ENCODE assay signal across 29 mouse cellular contexts in the genomic region with DNA sequence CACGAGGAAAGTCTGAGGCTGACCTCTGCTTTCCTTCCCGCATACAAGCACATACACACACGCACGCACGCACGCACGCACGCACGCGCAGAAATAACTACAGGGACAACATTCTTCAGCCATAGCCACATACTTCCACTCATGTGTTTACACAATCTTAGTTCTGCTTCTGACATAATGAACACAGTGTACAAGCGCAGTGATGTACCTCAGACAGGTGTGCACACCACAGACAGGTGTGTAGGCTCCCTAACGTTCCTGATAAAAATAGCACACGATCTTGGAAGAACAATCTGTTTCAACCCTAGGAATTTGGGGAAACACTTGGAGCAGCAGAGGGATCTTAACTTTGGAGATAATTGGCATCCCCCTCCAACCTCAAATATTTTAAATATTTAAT. TPM values are rescaled to one million over a fixed set of nuclear protein-coding genes. Genes with fewer than 3 reads are reported as not detected.
DNase-seq lines count a peak whose midpoint lies in the region; ATAC-seq and TF ChIP-seq lines count a peak whose summit lies in the region.
"Had no signal": no experiment of that assay in that cellular context is flagged by ENCODE, and none has a peak within 500 bp of the region (broad histone marks: within the 10 kb centered on the region; RNA-seq: fewer than 3 reads in every experiment).

No protein-coding gene starts in this region.

- intact Hi-C loops in gastrocnemius, adult 2 months (cut with DNase I) = no loop called here

- no peak for DNase-seq in gastrocnemius, adult 2 months
- DNase-seq in gastrocnemius, postnatal 25 days = no peak
- peak; percentile 29 for DNase-seq in lung, postnatal 0 days (ENCODE audit: low spot score)
- DNase-seq in lung, postnatal 25 days (ENCODE audit: low spot score) = no peak
- peak; percentile 74 for DNase-seq in Muller cell, postnatal 12 days (ENCODE audit: inconsistent ontology term)
- no peak for DNase-seq in spleen, adult 18-20 months
- DNase-seq in urinary bladder, postnatal 36 days (ENCODE audit: low spot score in 2 of 2) = no peak
- DNase-seq: adrenal gland, adult 8-10 months; adrenal gland, postnatal 14 days; adrenal gland, postnatal 36 days; B cell, adult 2 months; cerebellum, adult 11-12 months; cerebellum, adult 2 months; cerebellum, adult 9-10 months; cerebellum, postnatal 10 days; cerebellum, postnatal 25 days; embryo, embryonic 11 days had no signal

- H3K27me3 ChIP-seq in lung, postnatal 0 days (replicated peaks; ENCODE audit: insufficient read depth, low read length) = no peaks in the 10 kb centered on the region
- H3K27me3 ChIP-seq: CH12.LX; embryonic facial prominence, embryonic 13.5 days; embryonic facial prominence, embryonic 15.5 days; forebrain, embryonic 12.5 days had no signal

- TF ChIP-seq CTCF in gastrocnemius, adult 2 months (IDR thresholded peaks at IDR 0.05) = no peak
- TF ChIP-seq CTCF in lung, postnatal 0 days (IDR thresholded peaks at IDR 0.05) = no peak

- WGBS in lung, postnatal 0 days = 70% methylated on average over 13 of the region's 13 CpGs

- TF ChIP-seq EP300 in lung, postnatal 0 days (IDR thresholded peaks at IDR 0.05) = peak; percentile 54

- no peaks in the 10 kb centered on the region for H3K9me3 ChIP-seq in lung, postnatal 0 days (ENCODE audit: low read length)
- H3K9me3 ChIP-seq: embryonic facial prominence, embryonic 13.5 days; embryonic facial prominence, embryonic 15.5 days; forebrain, embryonic 10.5 days; forebrain, embryonic 12.5 days; G1E had no signal

- 0 out of 2 replicates have a peak, but pooled peaks cover 3% of the 10 kb centered on the region for H3K4me1 ChIP-seq in lung, postnatal 0 days (ENCODE audit: insufficient read depth, low read depth, low read length)
- peaks cover 33% of the 10 kb centered on the region for H3K4me1 ChIP-seq in brown adipose tissue, adult 24 weeks (ENCODE audit: control insufficient read depth, insufficient read depth, insufficient read length, low read length)
- H3K4me1 ChIP-seq: embryonic facial prominence, embryonic 15.5 days had no signal

- H3K4me3 ChIP-seq in gastrocnemius, adult 2 months = no peak overlapping the region
- H3K4me3 ChIP-seq in lung, postnatal 0 days (ENCODE audit: low read depth, low read length) = no peak overlapping the region
- no peak overlapping the region for H3K4me3 ChIP-seq in brown adipose tissue, adult 24 weeks (ENCODE audit: insufficient read depth, low read depth, low read length)
- H3K4me3 ChIP-seq: embryonic facial prominence, embryonic 13.5 days; embryonic facial prominence, embryonic 15.5 days; erythroblast, embryonic 14.5 days; forebrain, embryonic 10.5 days; forebrain, embryonic 12.5 days had no signal

- no peak overlapping the region for H3K4me2 ChIP-seq in lung, postnatal 0 days (replicated peaks; ENCODE audit: low read depth, low read length)
- H3K4me2 ChIP-seq: embryonic facial prominence, embryonic 13.5 days; embryonic facial prominence, embryonic 15.5 days; forebrain, embryonic 12.5 days had no signal

- H3K36me3 ChIP-seq in lung, postnatal 0 days (ENCODE audit: insufficient read depth, low read length) = no peaks in the 10 kb centered on the region
- H3K36me3 ChIP-seq: embryonic facial prominence, embryonic 13.5 days; embryonic facial prominence, embryonic 15.5 days; forebrain, embryonic 10.5 days; forebrain, embryonic 12.5 days; G1E had no signal

- no peak overlapping the region for H3K9ac ChIP-seq in lung, postnatal 0 days (replicated peaks; ENCODE audit: low read depth)
- H3K9ac ChIP-seq: embryonic facial prominence, embryonic 13.5 days; embryonic facial prominence, embryonic 15.5 days; forebrain, embryonic 12.5 days had no signal

- H3K27ac ChIP-seq in gastrocnemius, adult 2 months = peak overlapping the region; percentile 68
- H3K27ac ChIP-seq in lung, postnatal 0 days (ENCODE audit: low read length) = peak overlapping the region; percentile 38; the same call in 1 of the 2 replicates
- H3K27ac ChIP-seq in brown adipose tissue, adult 24 weeks (replicated peaks; ENCODE audit: low read depth, low read length) = peak overlapping the region; percentile 86
- H3K27ac ChIP-seq: embryonic facial prominence, embryonic 13.5 days; embryonic facial prominence, embryonic 15.5 days; forebrain, embryonic 10.5 days; forebrain, embryonic 12.5 days had no signal

- ATAC-seq in lung, postnatal 0 days = peak; percentile 73
- ATAC-seq: activated CD4-positive, CD25-positive, alpha-beta regulatory T cell, adult 4 months; CD4-positive, CD25-positive, alpha-beta regulatory T cell, adult 4 months; forebrain, embryonic 14.5 days; forebrain, embryonic 16.5 days had no signal

RNA-seq across cellular contexts. Expression of gene Snrk, which starts 42.5 kb away (rescaled TPM):
- 10 to 100 TPM; 55.2 to 80.0 TPM for total RNA-seq in gastrocnemius, adult 2 months (2021)
- total RNA-seq in gastrocnemius, postnatal 25 days (2021) = 10 to 100 TPM; 43.2 to 63.0 TPM
- polyA plus RNA-seq in lung, postnatal 0 days (2015; fragmentation: Nextera tagmentation; extraction: Ambion mirVana) = 93.6 and 100 TPM in 2 replicates
- polyA plus RNA-seq in brown adipose tissue, adult 24 weeks (2012; ENCODE audit: insufficient read depth, insufficient read length, missing spikeins) = 78.1 and 111 TPM in 2 replicates

Comparison
In these comparisons a context has a peak if more than half of its experiments do, and no peak if none do; other contexts are left out.
1. DNase-seq: peak in lung, postnatal 0 days (single experiment) and Muller cell, postnatal 12 days (single experiment); none in gastrocnemius, adult 2 months (single experiment), gastrocnemius, postnatal 25 days (single experiment), lung, postnatal 25 days (single experiment), spleen, adult 18-20 months (0 of 2) and urinary bladder, postnatal 36 days (0 of 2).
2. Peak in every context shown above with its lines, with median percentiles within 50 percentile points of each other: H3K27ac ChIP-seq.